Mouse (Mus musculus): Measurements from ENCODE around the gene Lmbr1l. TPM values are rescaled to one million over a fixed set of nuclear protein-coding genes. Genes with fewer than 3 reads are reported as not detected.

The Lmbr1l gene
- polyA plus RNA-seq, 1 experiment from 2014 or later = 24.7 TPM

DNA sequence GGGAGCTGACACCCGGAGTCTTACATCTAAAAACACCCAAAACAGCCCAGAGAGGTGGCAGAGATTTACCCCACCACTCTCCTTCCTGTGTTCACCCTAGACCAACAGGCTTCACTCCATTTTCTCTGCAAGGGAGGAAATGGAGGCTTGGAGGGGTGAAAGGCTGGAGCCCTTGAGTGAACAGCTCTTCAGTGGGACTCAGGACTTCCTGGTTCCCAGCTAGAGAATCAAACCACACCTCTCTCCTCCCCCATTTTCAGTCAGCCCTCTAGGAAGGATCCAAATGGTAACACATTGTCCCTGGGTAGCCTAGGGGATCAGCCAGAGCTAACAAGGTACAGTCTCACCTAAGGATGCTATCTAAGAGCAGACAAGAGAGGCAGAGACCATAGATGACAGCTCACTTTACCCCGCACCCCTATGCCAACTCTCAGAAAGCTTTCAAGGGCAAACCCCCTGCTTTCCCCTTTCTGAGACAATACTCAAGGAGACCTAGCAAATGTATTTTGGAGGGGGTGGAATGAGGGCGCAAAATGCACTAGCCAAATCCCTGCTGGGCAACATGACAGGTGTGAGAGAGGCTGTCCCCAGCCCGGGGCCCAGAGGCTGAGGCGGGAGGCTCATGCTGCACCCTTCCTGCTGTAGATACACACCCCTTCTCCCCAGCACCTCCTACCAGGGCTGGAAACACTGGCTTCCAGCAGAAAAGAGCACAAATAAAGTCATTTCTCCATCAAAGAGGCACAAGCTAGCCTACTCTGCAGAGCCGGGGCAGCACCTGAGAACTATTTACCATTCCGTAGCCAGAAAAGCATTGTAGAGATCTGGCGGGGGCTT, 48.5 kb downstream of the Lmbr1l start:
- peak overlapping the region; percentile 99 for H3K4me3 ChIP-seq
- WGBS = 22% methylated on average over 8 of the region's 8 CpGs
- DNase-seq (ENCODE audit: low spot score) = no peak
- peaks cover 49% of the 10 kb centered on the region for H3K4me1 ChIP-seq
- peak overlapping the region; percentile 99 for H3K27ac ChIP-seq (replicated peaks)
- H3K9me3 ChIP-seq (replicated peaks) = no peaks in the 10 kb centered on the region
- H3K27me3 ChIP-seq (ENCODE audit: low read depth, poor library complexity, severe bottlenecking) = no peaks in the 10 kb centered on the region
- H3K36me3 ChIP-seq = peaks cover 34% of the 10 kb centered on the region

DNA sequence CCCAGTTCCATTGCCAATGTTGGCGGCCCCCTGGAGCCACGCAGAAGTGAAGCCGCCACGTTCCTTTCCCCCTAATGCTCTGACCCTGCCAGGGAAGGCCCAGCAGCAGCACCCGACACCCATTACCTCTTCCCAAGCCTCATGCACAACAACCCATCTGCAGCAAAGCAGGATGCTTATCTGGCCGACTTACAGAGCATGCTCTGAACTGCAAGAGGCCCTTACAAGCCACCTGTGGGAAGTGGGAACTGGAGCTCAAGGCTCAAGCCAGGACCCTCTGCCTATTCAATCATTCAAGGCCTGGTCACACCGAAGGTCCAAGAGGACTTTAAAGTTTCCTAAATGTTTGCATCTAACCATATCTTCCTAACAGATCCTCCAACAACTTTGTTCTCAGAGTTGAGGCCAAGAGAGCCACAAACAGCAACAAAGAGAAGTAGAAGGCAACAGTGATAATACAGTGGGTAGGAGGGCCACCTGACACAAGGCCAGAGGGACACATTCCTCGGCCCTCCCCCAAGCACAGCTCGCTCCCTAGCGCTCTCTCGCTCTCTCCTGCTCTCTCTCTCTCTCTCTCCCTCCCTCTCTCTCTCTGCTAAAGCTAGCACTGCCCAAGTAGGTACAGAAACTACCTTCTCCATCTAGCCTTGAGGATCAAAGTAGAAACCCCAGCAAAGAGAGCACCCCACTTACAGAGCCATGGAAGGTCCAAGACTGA, 49.5 kb downstream of the Lmbr1l start:
- WGBS = 43% methylated on average over 11 of the region's 11 CpGs
- Histone ChIP-seq H3K9me3 (replicated peaks) (no peaks in the 10 kb centered on the region), H3K36me3 (peaks cover 44% of the 10 kb centered on the region), H3K4me3 (peak overlapping the region; percentile 99), H3K4me1 (peaks cover 49% of the 10 kb centered on the region), H3K27ac (replicated peaks) (peak overlapping the region; percentile 99; the same call in 1 of the 2 replicates), H3K27me3 (ENCODE audit: low read depth, poor library complexity, severe bottlenecking) (no peaks in the 10 kb centered on the region)
- no peak for DNase-seq (ENCODE audit: low spot score)

DNA sequence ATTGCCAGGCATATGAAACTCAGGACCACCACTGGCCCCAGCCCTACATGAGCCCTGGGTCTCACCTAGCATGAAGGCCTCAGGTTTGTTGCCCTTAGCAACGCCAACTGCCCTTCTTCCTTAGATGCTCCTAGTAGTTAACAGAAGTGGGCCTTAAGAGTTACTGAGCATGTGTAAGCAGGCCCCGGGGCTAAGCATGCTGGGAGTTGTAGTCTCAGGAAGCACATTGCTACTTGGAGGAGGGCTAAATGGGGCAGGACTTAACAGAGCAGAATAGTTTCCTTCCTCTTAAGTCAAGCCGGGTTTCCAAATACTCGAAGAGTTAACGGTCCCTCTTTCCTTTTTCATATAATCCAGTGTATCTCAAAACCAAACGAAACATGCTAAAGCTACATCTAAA, 50.7 kb downstream of the Lmbr1l start:
- peaks cover 39% of the 10 kb centered on the region for H3K4me1 ChIP-seq
- DNase-seq (ENCODE audit: low spot score) = no peak
- WGBS = 77% methylated on average over 6 of the region's 6 CpGs
- no peaks in the 10 kb centered on the region for H3K9me3 ChIP-seq (replicated peaks)
- H3K4me3 ChIP-seq = peak overlapping the region; percentile 99; the same call in 1 of the 2 replicates
- peaks cover 56% of the 10 kb centered on the region for H3K36me3 ChIP-seq
- no peak overlapping the region for H3K27ac ChIP-seq (replicated peaks)
- H3K27me3 ChIP-seq (ENCODE audit: low read depth, poor library complexity, severe bottlenecking) = no peaks in the 10 kb centered on the region

DNA sequence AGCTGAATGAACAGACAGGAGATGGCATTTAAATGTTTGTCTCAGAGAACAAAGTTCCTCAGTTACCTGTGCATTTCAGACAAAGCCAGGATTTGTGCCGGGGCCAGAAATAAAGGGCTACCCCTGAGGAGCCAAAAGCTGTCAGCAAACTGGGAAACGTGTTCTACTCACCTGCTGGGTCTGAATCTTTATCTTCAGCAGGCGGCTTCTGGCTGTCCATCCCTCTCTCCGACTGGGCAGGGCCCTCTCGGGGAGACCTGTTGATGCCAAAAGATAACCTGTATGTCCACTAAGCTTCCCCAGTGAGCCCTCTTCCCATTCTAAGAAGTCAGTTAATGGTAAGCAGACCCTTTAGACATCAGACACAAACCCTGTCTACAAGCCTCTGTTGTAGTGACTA, 51.5 kb downstream of the Lmbr1l start:
- Histone ChIP-seq H3K27me3 (ENCODE audit: low read depth, poor library complexity, severe bottlenecking) (no peaks in the 10 kb centered on the region), H3K9me3 (replicated peaks) (no peaks in the 10 kb centered on the region), H3K4me3 (no peak overlapping the region), H3K4me1 (peaks cover 37% of the 10 kb centered on the region), H3K27ac (replicated peaks) (no peak overlapping the region), H3K36me3 (peaks cover 64% of the 10 kb centered on the region)
- 91% methylated on average over 5 of the region's 5 CpGs for WGBS
- DNase-seq (ENCODE audit: low spot score) = no peak

DNA sequence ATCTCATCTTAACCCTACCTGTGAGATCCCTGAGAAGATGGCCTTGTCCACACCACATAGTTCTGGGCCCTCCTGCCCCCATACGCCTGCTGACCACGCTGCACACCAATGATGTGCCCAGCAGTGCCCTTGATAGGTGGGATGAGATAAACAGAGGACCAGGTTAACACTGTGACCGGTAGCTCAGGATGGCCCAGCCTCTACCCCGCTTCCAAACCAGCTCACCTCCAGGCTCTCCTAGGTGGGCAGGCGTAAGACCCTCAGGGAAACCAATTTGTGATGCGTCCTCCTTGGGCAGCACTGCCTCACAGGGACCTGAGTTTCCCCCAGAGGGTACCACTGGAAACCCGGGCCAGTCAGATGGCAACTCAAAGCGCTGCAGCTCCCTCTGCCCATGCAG, 52.3 kb downstream of the Lmbr1l start:
- Histone ChIP-seq H3K4me1 (peaks cover 37% of the 10 kb centered on the region), H3K4me3 (no peak overlapping the region), H3K27ac (replicated peaks) (no peak overlapping the region), H3K27me3 (ENCODE audit: low read depth, poor library complexity, severe bottlenecking) (no peaks in the 10 kb centered on the region), H3K9me3 (replicated peaks) (no peaks in the 10 kb centered on the region), H3K36me3 (peaks cover 72% of the 10 kb centered on the region)
- DNase-seq (ENCODE audit: low spot score) = no peak
- 93% methylated on average over 8 of the region's 8 CpGs for WGBS

DNA sequence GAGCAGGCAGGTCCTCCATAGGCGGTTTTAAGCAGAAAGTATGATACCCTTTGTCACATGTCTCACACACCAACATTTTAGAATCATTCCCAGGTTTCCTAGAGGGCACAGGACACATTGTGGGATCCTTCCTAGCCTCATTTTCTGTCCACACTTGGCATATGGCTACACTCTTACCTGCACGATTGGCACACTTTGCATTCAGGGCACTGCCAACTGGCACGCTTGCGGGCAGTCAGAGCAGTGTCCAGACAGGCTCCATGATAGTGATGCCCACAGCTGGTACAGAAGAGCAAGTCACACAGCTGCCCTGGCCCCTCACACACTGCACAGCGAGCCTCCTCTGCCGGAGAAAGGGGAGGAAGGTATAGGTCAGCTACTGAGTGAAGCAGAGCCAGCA, 53.1 kb downstream of the Lmbr1l start:
- Histone ChIP-seq H3K27me3 (ENCODE audit: low read depth, poor library complexity, severe bottlenecking) (no peaks in the 10 kb centered on the region), H3K9me3 (replicated peaks) (no peaks in the 10 kb centered on the region), H3K27ac (replicated peaks) (no peak overlapping the region), H3K36me3 (peaks cover 80% of the 10 kb centered on the region), H3K4me1 (peaks cover 30% of the 10 kb centered on the region), H3K4me3 (no peak overlapping the region)
- WGBS = 94% methylated on average over 6 of the region's 6 CpGs
- DNase-seq (ENCODE audit: low spot score) = no peak

DNA sequence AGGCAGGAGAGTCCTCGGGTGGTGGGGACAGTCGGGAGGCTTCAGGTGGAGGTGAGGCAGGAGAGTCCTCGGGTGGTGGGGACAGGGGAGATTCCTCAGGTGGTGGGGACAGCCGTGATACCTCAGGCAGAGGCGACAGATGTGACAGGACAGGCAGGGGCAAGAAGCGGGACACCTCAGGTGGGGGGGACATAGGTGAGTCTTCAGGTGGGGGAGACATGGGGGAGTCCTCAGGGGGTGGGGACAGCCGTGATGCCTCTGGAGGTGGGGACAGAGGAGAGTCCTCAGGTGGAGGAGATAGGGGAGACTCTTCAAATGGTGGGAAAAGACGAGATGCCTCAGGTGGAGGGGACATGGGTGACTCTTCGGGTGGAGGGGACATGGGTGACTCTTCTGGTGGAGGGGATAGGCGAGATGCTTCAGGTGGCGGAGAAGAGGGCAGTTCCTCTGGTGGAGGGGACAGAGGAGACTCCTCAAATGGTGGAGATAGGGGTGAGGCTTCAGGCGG, 54.5 kb downstream of the Lmbr1l start:
- H3K27me3 ChIP-seq (ENCODE audit: low read depth, poor library complexity, severe bottlenecking) = no peaks in the 10 kb centered on the region
- no peak overlapping the region for H3K4me3 ChIP-seq
- H3K36me3 ChIP-seq = peaks cover 94% of the 10 kb centered on the region
- H3K27ac ChIP-seq (replicated peaks) = no peak overlapping the region
- WGBS = 92% methylated on average over 12 of the region's 12 CpGs
- peaks cover 16% of the 10 kb centered on the region for H3K4me1 ChIP-seq
- no peak for DNase-seq (ENCODE audit: low spot score)
- no peaks in the 10 kb centered on the region for H3K9me3 ChIP-seq (replicated peaks)

DNA sequence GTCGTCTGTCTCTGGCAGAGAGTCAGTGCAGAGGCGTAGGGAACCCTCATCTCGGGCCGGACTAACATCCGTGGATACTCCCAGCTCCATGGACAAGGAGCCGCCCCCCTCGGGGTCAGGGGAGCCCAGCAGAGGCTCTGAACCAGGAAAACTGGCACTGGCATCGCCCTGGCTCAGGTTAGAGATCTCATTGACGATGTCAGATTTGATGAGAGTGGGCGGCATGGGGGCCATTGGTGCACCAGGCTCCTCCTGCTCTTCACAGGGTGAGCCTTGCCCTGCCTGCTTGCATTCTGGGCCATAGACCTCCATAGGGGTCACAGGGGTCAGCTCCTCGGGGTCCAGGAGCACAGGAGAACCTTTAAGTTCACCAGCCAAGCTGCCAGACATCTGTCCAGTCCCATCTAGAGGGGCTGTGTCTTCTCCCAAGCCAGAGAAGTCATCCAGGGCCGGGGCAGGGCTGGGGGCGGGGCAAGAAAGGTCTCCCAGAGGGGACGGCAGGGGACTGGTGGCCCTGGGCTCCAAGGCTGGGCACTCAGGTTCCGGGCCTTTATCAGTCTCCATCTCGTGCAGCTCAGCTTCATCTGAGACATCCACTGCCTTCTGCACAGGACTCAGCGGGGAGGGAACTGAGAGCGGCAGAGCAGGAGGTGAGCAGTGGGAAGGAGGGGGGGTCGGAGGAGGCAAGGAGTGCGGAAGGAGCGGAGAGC, 56.2 kb downstream of the Lmbr1l start:
- H3K4me3 ChIP-seq = 0 out of 2 replicates have a peak overlapping the region, but pooled peaks have one; percentile 11
- H3K36me3 ChIP-seq = peaks cover 100% of the 10 kb centered on the region
- no peaks in the 10 kb centered on the region for H3K27me3 ChIP-seq (ENCODE audit: low read depth, poor library complexity, severe bottlenecking)
- WGBS = 92% methylated on average over 21 of the region's 21 CpGs
- no peaks in the 10 kb centered on the region for H3K4me1 ChIP-seq
- no peak for DNase-seq (ENCODE audit: low spot score)
- no peak overlapping the region for H3K27ac ChIP-seq (replicated peaks)
- H3K9me3 ChIP-seq (replicated peaks) = no peaks in the 10 kb centered on the region

DNA sequence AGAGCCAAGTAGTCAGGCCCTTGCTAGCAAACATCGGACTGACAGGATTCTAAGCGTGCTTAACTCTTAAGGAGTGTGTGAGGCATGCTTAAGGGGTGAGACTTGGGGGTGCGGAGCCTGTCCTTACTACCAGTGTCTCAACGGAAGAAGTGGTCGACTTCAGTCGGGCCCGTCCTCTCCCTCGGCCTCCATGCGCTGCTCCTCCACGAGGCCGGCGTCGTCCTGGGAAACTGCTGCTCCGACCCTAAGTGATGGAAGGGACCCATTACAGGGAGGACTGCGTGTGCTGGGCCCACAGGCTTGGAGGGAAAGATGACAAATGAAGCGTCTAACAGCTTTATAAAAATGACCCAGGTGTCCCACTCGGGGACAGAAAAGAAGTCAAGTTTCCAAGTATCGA, 57.1 kb downstream of the Lmbr1l start:
- no peaks in the 10 kb centered on the region for H3K4me1 ChIP-seq
- no peak overlapping the region for H3K27ac ChIP-seq (replicated peaks)
- no peaks in the 10 kb centered on the region for H3K9me3 ChIP-seq (replicated peaks)
- 96% methylated on average over 18 of the region's 18 CpGs for WGBS
- peaks cover 100% of the 10 kb centered on the region for H3K36me3 ChIP-seq
- no peak overlapping the region for H3K4me3 ChIP-seq
- no peaks in the 10 kb centered on the region for H3K27me3 ChIP-seq (ENCODE audit: low read depth, poor library complexity, severe bottlenecking)
- DNase-seq (ENCODE audit: low spot score) = no peak

DNA sequence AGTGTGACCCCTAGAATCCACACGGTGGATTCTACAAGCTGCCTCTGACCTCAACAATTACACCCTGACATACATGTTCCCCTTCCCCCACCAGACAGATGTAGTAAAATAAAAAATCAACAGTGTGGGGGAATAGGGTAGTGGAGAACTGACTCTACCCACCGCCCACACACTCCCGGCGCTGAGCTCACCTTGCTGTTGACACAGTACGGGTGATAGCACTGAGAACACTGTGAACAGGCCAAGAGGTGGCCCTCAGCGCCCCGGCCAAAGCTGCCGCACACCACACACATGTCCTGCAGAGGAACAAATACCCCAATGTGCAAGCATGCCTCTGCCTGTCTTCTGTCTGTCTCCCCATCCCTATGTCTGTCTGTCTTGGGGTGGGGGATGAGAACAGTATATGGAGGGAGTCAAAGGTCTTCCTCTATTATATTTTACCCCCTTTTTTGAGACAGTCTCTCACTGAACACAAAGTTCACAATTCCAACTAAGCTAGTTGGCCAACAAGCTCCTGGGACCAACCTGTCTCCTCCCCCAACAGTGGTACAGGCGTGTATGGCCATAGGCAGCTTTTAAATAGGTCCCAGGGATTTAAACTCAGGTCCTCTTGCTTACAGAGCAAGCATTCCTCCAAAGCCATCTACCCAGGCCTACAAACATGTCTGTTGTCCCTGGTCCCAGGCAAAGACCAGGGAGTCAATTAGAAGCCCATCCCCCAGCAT, 58.5 kb downstream of the Lmbr1l start:
- no peak for DNase-seq (ENCODE audit: low spot score)
- H3K4me3 ChIP-seq = no peak overlapping the region
- H3K27ac ChIP-seq (replicated peaks) = no peak overlapping the region
- peaks cover 100% of the 10 kb centered on the region for H3K36me3 ChIP-seq
- no peaks in the 10 kb centered on the region for H3K27me3 ChIP-seq (ENCODE audit: low read depth, poor library complexity, severe bottlenecking)
- no peaks in the 10 kb centered on the region for H3K4me1 ChIP-seq
- WGBS = 89% methylated on average over 9 of the region's 9 CpGs
- H3K9me3 ChIP-seq (replicated peaks) = no peaks in the 10 kb centered on the region

DNA sequence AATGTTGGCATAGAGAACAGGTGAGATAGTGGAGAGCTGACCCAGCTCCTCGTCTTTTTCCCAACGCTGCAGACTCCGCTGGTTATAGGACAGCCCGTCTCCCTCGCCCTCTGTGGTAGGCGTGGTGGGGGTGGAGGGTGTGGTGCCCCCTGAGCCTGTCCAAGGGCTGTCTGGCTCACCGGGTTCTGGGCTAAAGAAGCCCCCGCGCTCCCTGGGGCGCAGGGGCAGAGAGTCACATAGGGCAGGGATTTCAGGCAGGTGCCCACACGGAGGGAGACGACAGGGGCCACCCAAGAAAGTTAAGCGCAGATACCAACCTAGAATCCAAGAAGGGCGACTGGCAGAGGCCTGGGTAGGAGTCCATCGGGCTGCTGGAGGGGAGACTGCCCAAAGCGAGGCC, 63.8 kb downstream of the Lmbr1l start:
- Histone ChIP-seq H3K27ac (replicated peaks) (no peak overlapping the region), H3K4me3 (no peak overlapping the region), H3K4me1 (no peaks in the 10 kb centered on the region), H3K9me3 (replicated peaks) (no peaks in the 10 kb centered on the region), H3K27me3 (ENCODE audit: low read depth, poor library complexity, severe bottlenecking) (no peaks in the 10 kb centered on the region), H3K36me3 (peaks cover 100% of the 10 kb centered on the region)
- WGBS = 95% methylated on average over 16 of the region's 16 CpGs
- DNase-seq (ENCODE audit: low spot score) = no peak
